In the genomic region with DNA sequence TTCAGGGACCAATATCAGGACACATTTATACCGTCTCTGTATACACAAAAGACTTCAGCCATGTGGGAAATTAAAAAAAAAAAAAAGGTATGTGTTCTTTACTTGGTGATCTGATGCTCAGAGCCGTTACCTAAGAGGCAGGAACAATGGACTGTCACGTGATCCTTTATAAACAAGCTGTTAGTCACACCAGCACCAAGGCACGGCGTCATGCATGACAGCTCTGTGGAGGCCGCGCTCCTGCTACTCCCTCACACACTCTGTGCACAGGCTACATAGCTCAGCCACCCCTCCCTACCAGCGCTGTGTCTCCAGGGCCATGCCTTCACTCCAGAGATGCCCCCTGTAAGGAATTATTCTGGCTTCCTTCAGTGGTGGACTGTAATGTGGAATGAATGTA, we compare ENCODE assay signal across 10 mouse cellular contexts. TPM values are rescaled to one million over a fixed set of nuclear protein-coding genes. Genes with fewer than 3 reads are reported as not detected.
DNase-seq lines count a peak whose midpoint lies in the region; ATAC-seq lines count a peak whose summit lies in the region.
"Had no signal": no experiment of that assay in that cellular context is flagged by ENCODE, and none has a peak within 500 bp of the region (broad histone marks: within the 10 kb centered on the region; RNA-seq: fewer than 3 reads in every experiment).

No protein-coding gene starts in this region.

- H3K4me3 ChIP-seq in hindbrain, embryonic 15.5 days: no peak overlapping the region

- 11% methylated on average over 8 of the region's 8 CpGs for WGBS in hindbrain, embryonic 15.5 days

- H3K4me2 ChIP-seq in hindbrain, embryonic 15.5 days: peak overlapping the region; percentile 43

- ATAC-seq in hindbrain, embryonic 15.5 days (ENCODE audit: low FRiP score, low read depth): peak; percentile 66
- no peak for ATAC-seq in granulocyte monocyte progenitor cell, adult 5-6 weeks (replicated peaks; ENCODE audit: poor library complexity, severe bottlenecking)

- H3K9me3 ChIP-seq in hindbrain, embryonic 15.5 days: no peaks in the 10 kb centered on the region

- H3K27me3 ChIP-seq in hindbrain, embryonic 15.5 days: no peaks in the 10 kb centered on the region

- H3K36me3 ChIP-seq in hindbrain, embryonic 15.5 days: no peaks in the 10 kb centered on the region

- 0 out of 2 replicates have a peak overlapping the region, but pooled peaks have one; percentile 17 for H3K9ac ChIP-seq in hindbrain, embryonic 15.5 days

- H3K4me1 ChIP-seq in hindbrain, embryonic 15.5 days (replicated peaks): peaks cover 16% of the 10 kb centered on the region

- peak; percentile 3 for DNase-seq in cerebellum, adult 11-12 months
- no peak for DNase-seq in cerebellum, postnatal 10 days
- peak; percentile 49 for DNase-seq in MN1 (ENCODE audit: low spot score)
- DNase-seq in lung, postnatal 25 days (ENCODE audit: low spot score): peak; percentile 8
- DNase-seq in cerebellum, adult 18-20 months: no peak
- DNase-seq in cerebellum, adult 8-10 months: no peak
- DNase-seq: adrenal gland, adult 8-10 months; B cell, adult 2 months had no signal

- peak overlapping the region; percentile 44 for H3K27ac ChIP-seq in hindbrain, embryonic 15.5 days (replicated peaks)

RNA-seq across cellular contexts. Expression of a gene that starts 34.7 kb away (rescaled TPM):
- 23.4 and 26.9 TPM in 2 replicates for polyA plus RNA-seq in hindbrain, embryonic 15.5 days (2015; fragmentation: Nextera tagmentation; extraction: Ambion mirVana)
- 0.62 and 0.82 TPM in 2 replicates for total RNA-seq in granulocyte monocyte progenitor cell, adult 5-6 weeks (2014; fragmentation: Nextera tagmentation)
- 0.26 and 0.98 TPM in 2 replicates for total RNA-seq in granulocyte monocyte progenitor cell, adult 5-6 weeks (2017)

Comparison
In these comparisons a context has a peak if more than half of its experiments do, and no peak if none do; other contexts are left out.
1. DNase-seq: peak in cerebellum, adult 11-12 months (single experiment), MN1 (single experiment) and lung, postnatal 25 days (single experiment); none in cerebellum, postnatal 10 days (0 of 2), cerebellum, adult 18-20 months (0 of 2) and cerebellum, adult 8-10 months (single experiment).